Mouse (Mus musculus) lung, postnatal 14 days (tissue): ENCODE measurements around the gene Ddah1.
A peak's percentile ranks its signal among the peaks of the same experiment; 100 is the strongest.
"Not testable (repeated sequence)": the region's sequence is repeated elsewhere in the genome, so short reads cannot be mapped to it uniquely, and the experiment has no call there.

Experiments
- DNase-seq: peaks from one replicate; pipeline ENCODE4 v3.0.0; 2021

Ddah1 gene

DNA sequence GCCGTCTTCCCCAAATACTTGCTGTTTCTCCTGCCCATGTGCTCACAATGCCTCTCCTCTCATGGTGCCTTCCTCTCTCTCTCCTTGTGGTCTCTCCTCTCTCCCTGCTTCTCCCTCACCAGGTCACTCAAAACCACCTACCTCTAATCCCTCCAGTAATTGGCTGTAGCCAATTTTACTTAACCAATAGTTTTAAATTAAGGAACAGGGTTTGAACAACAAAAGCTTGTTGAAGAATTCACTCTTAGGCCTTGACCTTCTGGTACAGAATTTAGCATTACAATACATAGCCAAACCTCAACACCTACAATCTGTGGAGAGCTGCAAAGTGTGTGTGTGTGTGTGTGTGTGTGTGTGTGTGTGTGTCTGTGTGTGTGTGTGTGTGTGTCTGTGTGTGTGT is 114.8 kb downstream of the Ddah1 start:
- no peak for DNase-seq

DNA sequence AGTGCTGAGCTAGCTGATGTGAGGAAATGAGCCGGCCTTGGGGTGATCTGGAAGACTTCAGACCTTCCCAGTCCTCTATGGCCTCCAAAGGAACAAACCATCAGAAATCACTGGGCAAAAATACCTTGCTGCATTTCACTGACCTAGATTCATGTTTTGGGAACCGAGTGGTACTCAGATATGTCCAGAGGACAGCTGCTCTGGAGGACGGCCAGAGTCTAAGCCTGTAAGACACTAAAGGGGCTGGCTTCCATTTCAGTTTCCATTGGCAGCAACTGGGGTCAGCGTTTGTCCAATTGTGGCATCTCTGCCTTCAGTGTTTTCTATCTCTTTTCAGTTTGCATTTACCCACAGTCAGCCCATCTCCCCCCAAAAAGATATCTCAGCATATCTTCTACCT is 115.7 kb downstream of the Ddah1 start:
- peak; percentile 45 for DNase-seq

DNA sequence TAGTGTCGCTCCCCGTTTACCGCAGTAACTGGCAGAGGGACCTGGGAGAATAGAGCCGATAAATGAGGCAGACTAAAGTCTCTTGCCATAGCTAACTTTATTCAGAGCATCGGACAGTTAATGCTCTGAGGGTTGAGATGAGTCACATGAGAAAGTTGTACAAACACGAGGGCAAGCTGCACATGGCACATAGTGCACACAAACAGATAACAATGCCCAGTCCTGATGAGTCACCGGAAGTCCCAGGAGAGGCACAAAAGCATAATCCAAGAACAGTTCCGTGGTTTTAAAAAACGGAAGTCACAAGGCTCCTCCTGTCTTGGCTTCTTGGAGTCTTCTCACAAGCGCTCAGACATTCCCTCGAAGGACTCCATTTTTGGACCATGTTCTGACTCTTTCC is 117.6 kb downstream of the Ddah1 start:
- no peak for DNase-seq

DNA sequence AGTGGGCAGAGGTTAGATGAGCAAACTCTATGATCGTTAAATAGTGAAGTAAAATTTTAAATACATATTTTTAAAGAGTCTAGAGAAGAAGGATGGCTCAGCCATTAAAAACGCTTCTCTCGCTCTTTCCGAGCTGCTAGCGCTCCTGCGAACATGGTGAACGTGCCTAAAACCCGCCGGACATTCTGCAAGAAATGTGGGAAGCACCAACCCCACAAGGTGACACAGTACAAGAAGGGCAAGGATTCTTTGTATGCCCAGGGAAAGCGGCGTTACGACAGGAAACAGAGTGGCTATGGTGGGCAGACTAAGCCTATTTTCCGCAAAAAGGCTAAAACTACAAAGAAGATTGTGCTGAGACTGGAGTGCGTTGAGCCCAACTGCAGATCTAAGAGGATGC is 120.4 kb downstream of the Ddah1 start:
- not testable (repeated sequence) for DNase-seq

DNA sequence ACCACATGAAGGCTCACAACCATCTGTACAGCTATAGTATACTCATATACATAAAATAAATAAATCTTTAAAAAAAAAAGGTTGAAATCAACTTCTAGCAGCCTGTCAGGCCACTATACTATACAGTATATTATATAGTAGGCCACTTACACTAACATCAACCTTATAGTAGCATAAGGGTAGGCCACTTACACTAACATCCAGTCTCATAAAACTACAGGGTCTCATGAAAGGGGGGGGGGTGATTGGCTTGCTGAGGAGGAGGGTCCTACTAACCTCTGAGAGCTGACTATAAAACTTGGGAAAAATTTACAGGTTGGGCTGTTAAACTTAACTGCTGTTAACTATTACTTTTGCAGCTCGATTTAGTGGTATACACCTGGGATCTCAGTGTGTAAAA is 121.9 kb downstream of the Ddah1 start:
- DNase-seq: no peak

DNA sequence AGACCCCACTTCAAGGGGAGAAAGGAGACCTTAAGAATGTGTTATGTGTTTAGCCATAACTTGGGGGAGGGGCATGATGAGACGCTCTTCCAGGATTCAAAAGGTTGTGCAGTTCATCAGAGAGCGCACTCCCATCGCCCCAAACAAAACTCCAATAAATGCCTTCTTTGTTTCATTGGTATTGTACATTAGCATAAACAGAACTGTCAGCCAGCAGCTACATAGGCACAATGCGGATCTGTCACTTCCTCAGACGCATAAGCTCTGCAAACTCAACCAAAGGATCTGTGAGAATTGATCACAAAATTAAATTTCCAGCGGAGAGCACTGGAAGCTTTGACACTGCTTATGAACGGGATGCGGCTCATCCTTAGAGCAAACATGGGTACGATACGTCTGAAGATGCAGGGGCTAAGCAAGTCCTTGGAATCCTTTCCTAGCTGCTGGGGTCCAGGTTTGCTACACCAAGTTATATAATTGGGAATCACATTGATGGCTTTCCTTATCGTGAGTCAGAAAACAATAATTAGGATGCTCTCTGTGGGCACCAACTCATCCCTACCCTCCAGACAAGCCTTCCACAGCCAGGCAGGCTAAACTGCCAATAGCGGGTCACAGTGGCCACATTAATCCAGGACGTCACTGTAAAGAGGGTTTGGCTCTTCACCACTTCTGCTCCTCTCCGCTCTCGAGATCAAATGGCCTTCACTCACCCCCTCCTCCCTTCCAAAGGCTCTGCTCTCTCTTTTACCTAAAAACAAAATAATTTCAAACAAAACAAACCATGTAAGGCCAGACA is 123.8 kb downstream of the Ddah1 start:
- DNase-seq: no peak

DNA sequence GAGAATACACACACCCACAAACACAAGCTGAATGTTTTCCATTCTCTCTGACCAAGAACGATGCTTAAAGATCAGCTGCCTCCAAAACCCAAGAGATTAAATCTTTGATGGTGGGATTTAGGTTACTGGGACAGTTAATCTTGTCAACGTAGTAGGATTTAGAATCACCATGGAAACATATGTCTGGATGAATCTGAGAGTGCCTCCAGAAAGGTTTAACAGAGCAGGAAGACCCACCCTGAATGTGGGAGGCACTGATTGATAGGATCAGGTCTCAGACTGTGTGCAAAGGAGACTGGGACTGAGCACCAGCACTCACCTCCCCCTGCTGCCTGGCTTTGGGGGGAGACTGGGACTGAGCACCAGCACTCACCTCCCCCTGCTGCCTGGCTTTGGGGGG is 124.8 kb downstream of the Ddah1 start:
- DNase-seq: no peak

DNA sequence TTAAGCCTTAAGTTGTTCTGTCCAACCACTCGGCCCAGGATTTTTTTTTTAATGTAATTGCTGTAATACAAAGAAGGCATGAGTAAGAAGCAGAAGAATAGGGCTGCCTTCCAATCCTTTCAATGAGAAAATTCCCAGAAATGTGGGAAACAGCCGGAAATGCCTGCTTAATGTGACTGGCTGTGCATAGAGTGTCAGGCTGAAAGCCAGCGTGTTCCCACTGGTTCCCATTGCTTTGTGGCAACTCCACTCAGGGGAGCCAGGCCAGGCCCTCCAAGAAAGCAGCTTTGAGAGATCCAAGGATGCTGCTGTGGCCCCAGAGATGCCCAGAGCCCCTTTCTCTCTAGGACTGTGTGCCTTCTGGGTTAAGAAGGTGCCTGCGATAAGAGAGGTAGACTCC is 126.9 kb downstream of the Ddah1 start:
- peak; percentile 26 for DNase-seq

DNA sequence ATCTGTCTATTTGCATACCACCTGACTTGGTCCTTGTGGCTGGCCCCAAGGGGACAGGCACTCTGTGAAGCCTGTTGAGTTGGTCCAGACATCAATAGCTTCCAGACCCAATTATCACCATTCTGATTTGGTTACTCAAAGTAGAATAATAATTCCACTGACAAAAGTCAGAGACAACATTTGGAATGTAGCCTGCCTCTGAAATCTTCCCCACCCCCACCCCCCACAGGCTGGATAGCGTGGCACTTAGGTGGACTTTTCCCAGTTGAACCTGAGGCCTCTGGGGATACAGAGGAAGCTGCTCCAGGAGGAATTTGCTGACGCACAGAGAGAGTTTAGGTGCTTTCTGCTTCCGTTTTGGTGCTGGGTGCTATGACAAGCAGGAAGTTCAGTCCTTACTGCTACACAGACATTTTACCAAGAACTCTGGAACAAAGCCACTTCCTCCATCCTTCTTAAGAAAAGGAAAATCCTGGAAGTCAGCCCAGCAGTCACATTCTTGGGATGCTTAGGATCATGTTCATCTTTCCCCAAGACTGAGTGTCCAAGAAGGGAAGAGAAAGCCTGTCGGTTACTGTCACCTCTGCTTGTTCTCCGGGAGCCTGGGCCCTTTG is 127.5 kb downstream of the Ddah1 start:
- peak; percentile 57 for DNase-seq

DNA sequence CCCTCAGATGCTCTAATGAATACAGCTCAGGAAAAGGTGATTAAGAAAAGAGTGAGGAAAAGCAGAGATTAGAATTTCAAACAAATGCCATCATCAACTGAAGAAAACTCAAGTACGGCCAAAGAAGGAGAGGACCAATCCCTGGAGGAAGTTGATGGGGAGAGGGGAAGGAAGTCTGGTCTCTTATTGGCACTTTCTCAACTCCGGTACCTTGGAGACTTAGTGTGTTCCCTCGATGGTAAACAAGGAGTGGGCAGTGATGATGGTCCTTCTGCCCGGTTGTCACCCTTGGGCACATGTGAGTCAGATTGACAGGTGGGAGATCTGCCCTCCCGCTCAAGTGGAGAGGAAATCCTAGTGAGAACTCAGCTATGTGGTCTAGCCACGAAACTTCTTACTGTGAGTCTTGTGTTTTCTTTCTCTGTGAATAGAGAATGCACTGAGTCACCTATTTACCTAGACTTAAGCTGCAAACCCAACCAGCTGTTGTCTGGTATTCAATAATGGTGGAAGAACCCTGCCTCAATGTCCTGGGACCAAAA is 129.0 kb downstream of the Ddah1 start:
- no peak for DNase-seq

DNA sequence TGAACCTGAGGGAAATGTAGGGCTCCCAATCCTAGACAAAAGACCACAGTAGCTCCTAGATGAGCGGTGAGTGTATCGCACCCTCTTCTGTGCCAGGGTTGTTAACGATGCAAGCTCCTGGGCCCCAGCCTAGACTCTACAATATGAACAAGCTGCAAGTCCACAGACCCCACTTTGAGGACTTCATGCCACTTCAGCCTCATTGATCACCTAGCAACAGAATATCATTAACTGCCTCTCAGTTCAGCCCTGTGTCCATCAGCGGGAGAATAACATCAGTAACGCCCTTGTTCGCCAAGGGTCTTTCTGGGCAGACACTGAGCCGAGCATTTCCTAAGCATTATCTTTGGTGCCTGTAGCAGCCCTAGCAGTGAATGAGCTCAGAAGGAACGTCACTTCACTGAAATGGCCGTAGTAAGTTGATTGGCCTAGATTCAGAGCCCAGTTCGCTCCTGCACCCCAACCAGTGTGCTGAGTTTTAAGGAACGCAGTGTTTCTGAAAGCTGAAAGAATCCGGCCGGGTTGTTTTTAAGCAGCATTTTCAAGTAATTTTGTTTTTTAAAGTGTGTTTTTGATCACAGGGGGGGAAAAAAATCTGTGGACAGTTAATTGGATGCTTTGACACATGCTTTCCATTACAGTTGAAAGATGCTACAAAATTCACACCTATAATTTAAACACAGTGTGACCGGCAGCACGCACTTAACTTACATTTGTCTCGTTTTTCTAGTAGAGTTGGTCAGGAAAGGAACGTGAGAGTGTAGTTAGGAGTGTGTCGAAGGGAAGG is 132.1 kb downstream of the Ddah1 start:
- DNase-seq: no peak

DNA sequence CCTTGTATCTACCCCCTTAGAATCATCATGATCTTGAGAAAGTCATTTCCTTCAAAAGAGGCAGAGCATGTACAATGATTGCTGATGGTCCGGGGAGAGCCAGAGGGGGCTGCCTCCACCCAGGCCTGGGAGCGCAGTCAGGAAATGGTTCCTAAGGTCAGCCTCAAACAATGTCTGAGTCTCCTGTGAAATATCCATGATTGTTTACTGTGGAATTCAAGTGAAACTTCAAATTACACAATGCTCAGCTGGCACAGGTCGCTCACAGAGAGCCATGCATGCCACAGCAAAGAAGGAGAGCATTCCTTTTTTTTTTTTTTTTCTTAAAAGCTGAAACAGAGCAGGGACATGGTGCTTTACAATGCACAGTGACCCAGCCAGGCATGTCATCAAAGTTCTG is 134.0 kb downstream of the Ddah1 start:
- no peak for DNase-seq

DNA sequence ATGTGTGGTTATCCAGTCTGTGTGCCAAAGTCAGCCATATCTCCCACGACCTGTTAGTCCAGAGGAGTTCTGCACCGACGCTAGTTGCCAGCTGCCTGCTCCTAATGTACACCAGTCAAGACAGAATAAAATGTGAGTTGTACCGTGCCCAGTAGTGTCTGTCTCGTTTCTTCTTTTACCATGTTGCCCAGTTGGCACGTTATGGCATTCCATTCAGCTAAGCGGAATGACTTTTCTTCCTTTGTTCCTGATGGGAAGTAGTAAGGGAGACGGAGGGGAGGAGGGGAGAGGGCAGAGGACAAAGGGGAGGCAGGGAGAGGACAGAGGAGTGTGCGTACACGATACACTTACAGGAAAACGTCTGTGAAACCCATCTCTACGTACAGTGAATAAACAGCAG is 135.7 kb downstream of the Ddah1 start:
- DNase-seq: no peak

DNA sequence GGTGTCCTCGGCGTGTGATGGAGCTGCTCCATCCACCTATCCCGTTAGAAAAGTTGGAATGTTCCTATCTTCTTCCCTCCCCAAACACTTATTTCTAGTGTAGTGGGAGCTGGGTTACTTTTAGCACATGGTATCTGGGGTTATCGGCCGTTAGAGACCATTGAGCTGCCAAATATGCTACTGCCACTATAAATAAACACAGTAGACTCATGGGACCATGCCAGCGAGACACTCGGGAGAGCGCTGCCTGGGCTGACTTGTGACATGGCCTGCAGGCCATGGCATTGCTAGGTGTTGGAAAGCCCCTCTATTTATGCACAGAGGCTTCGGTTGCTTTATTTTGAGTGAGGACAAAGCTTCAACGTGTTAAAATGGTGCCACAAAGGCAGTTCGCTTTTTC is 139.3 kb downstream of the Ddah1 start:
- DNase-seq: peak; percentile 20

DNA sequence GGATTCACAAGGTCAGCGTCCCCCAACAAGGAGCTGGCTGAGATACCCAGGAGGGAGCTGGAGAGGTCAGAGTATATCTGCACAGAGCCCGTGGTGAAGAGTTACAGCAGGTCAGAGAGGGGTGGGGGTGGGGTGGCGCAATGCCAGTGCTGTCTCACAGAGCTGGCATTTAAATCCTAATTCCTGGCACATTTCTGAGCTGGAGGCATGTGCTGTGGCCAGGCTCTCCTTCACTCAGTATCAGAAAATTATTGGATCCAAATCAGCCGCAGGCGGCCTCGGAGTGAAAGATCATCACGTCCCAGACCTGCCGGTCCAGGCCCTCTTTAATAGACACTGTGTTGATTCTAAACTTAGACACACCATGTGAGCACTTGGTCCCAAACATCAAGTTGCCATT is 141.4 kb downstream of the Ddah1 start:
- DNase-seq: no peak

DNA sequence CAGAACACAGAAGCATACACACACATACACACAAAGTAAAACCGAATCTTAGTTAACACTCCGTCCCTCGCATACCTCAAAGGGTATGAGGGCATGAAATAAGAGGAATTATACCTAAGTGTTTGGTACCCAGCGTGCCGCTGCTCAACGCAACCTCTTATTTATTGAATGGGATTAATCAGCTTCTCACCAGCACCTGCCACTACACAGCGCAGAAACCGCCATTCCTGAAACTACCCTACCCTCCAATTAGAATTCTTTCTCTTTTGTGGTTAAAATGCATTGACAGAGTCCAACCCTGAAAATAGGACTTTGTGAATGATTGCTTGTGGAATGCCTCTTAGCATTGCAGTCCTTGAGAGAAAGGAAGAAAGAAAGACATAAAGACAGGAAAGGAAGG is 145.1 kb downstream of the Ddah1 start:
- DNase-seq: no peak

DNA sequence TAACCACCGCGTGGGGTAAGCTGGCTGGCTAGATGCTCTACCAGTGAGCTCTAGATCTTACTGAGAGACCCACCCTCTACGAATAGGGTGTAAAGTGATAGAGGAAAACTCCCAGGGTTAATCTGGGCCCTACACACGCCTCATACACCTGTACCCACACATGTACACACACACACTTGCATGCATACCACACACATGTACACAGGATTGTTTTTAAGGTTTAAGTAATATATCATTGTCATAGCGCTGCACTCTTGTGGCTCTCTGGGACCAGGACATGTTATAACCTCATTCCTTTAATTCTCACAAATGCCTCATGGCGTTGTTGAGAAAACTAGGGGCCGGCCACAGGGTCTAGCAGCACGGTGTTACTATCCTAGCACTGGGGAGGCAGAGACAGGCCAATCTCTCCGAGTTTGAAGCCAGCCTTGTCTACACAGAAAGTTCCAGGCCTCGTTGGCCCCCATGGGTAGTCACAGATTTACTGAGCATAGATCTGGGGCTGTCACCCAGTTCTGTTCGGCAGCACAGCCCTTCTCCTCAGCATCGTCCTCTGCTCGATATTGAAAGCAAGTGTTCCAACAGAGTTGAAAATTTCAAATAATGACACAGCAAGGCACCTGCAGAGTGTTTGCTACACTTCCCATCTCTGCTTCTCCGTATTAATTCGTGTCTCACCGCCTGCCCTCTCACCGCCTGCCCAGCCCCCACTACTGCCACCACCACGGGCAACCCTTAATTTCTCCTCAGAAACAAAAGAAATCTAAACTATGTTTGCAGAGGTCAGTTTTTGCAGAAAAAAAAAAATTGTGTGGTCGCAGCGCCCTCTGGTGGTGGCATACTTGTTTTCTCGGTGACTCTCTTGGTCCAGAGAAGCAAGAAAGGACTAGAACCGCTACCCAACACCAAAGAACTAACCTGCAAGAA is 146.6 kb downstream of the Ddah1 start:
- DNase-seq: peak; percentile 82

DNA sequence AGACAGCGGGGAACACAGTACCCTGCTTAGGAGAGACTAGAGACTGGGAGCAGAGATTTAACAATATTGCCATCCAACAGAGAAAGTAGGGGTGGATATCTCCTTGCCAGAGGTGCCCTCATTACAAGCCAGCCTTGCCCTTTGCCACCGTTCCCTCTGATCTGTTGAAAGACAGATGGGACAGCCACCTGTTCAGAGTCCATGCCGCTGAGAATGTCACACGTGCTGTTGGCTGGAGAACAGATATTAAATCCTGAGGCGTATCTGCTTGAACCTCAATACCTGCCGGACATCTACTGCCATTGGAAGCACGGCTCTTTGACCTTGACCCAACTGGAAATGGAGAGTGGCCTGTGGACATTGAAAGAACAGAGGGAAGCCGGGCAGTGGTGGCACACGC is 148.1 kb downstream of the Ddah1 start:
- DNase-seq: no peak

DNA sequence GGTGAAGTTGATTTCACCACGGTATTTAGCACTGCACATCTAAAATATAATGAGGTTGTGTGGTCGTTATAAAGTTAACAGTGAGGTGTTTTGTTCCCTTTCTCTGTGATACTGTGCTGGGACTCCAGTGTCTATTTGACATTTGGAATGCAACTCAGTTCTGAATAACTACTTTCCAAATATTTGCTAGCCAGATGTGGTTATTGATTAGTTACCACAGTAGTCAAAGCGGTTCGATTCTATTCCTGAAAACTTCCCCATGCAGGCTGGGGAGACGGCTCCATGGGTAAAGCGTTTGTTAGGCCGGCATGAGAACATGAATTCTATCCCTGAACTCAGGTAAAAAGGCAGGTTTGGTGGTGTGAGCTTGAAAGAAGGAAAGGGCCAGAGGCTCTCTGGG is 154.0 kb downstream of the Ddah1 start:
- no peak for DNase-seq

DNA sequence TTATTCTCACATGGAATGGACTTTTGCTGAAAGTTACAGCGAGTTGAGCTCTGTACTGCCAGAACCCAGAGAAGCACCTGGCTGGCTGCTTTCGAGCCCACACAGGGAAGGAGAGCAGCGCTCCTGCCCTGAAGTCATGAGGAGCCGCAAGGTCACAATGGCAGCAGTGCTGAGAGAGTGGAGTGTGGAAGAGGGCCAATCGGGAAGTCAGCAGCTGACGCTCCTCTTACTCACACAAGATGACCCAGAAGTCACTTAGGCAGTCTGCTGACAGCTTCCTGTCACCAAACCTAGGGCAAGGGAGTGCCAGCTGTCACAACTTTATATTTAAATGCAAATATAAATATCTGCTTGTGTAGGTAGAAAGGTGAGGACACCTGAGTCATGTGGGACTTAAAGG is 154.8 kb downstream of the Ddah1 start:
- DNase-seq: no peak

DNA sequence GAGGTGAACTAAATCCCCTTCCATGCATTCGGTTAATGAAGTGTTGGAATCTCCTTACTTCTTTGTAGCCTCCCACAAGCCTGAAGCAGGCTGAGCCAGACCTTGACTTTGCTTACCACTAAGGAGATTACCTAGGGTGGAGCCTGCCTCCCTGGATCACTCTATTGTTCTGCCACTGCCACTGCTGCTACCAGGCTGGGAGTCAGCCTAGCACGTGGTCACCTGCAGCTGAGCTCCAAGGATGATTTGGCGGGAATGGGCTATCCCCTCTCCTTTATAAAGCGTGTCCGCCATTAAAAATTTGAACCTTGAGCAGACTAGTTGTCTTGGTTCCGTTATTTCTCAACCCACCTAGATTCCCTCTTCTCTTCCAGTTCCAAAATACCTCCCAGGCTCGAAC is 155.5 kb downstream of the Ddah1 start:
- DNase-seq: not testable (repeated sequence)

DNA sequence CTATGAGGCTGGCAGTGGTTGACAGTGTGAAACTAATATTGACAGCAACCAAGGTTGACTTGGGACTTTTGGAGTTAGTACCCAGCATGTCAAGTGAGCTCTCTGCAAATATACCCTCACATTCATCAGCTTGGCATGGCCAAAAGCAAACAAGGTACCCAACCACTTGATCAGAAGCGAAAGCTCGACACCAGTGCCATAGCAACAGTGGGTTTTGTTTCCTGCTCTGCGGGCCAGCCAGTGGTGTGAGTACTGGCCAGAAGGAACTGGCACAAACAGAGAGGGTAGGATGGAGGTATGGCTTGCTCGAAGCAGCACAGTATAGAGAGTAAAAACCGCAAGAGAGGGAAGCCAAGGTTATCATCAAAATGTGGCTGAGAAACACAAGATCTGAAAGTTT is 157.9 kb downstream of the Ddah1 start:
- no peak for DNase-seq

DNA sequence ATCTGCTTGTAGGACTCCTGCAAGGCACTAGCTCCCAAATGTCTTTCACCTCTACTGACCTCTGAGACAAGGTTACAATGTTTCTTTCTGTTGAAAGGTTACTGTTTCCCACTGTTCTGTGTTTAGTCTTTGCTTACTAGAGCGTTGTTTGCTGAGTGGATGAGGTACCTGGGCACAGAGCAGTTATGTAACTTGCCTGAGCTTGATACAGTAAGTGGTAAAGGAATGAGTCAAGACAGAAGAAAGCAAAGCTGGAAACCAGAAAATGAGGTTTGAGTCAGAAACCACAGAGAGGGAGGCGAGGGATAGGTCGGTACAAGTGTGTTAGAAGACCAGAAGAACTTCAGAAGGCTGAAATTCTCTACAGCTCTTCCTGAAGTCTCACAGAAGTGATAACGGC is 158.4 kb downstream of the Ddah1 start:
- no peak for DNase-seq
